Mouse (Mus musculus): ENCODE results near the gene 1600014C23Rik. TPM values are rescaled to one million over a fixed set of nuclear protein-coding genes. Genes with fewer than 3 reads are reported as not detected.

Gene 1600014C23Rik
- total and polyA plus RNA-seq, 3 experiments, result 0.81 to 2.7 TPM; not detected in 1

DNA sequence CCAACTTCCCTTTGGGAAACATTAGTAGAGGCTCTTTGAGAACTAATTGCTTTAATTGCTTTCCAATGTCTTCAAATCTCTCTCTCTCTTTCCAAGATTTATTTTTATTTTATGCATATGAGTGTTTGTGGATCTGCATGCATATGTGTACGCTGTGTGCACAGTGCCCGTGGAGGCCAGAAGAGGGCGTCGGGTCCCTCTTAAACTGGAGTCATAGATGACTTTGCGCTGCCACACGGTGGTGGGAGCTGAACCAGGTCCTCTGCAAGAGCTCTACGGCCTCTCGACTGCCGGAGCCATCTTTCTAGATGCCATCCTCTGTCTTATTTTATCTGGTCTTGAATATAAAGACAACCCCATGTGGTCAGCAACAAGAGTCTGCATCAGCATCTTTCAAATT, 41.8 kb upstream of the 1600014C23Rik start:
- peak; percentile 59 for DNase-seq (ENCODE audit: low read depth, low spot score)
- TF ChIP-seq RAD21 (IDR thresholded peaks at IDR 0.05; ENCODE audit: low read depth, low read length), result peak; percentile 46
- TF ChIP-seq ETS1 (IDR thresholded peaks at IDR 0.05; ENCODE audit: low read depth, low read length), result no peak
- TF ChIP-seq CTCF (IDR thresholded peaks at IDR 0.05 in 2 of 3, conservative IDR thresholded peaks at IDR 0.05 in 1 of 3; ENCODE audit: control insufficient read depth in 1 of 3, insufficient read depth in 1 of 3, low read depth in 2 of 3, low read length in 3 of 3, poor library complexity in 1 of 3, severe bottlenecking in 1 of 3), result peak; percentile 28 to 89 (median 58); a peak in 5 of 6 replicates
- TF ChIP-seq BHLHE40 (IDR thresholded peaks at IDR 0.05; ENCODE audit: borderline replicate concordance, low read depth, low read length), result no peak
- peak; percentile 35; the same call in 1 of the 2 replicates for TF ChIP-seq ZC3H11A (IDR thresholded peaks at IDR 0.05; ENCODE audit: low read depth, low read length)
- TF ChIP-seq SMC3 (IDR thresholded peaks at IDR 0.05; ENCODE audit: low read depth, low read length), result peak; percentile 62
- Histone ChIP-seq H3K9me3 (replicated peaks; ENCODE audit: insufficient read depth, low read length) (no peaks in the 10 kb centered on the region), H3K79me2 (ENCODE audit: control insufficient read depth, insufficient read depth, low read length, poor library complexity) (no peaks in the 10 kb centered on the region), H3K27ac (ENCODE audit: control insufficient read depth, low read depth, low read length) (no peak overlapping the region), H3K4me3 (ENCODE audit: control insufficient read depth in 1 of 2, insufficient read depth in 1 of 2, low read depth in 2 of 2, low read length in 2 of 2) (no peak overlapping the region), H3K36me3 (ENCODE audit: control insufficient read depth in 1 of 2, insufficient read depth in 2 of 2, low read length in 2 of 2) (no peaks in the 10 kb centered on the region), H3K27me3 (ENCODE audit: control insufficient read depth in 1 of 2, insufficient read depth in 2 of 2, low read length in 2 of 2) (no peaks in the 10 kb centered on the region; a peak in 1 of 4 replicates), H3K9ac (ENCODE audit: control insufficient read depth, low read depth, low read length, poor library complexity, severe bottlenecking) (no peak overlapping the region), H3K4me1 (ENCODE audit: control insufficient read depth in 1 of 2, insufficient read depth in 2 of 2, low read length in 2 of 2) (no peaks in the 10 kb centered on the region; a peak in 1 of 4 replicates)

DNA sequence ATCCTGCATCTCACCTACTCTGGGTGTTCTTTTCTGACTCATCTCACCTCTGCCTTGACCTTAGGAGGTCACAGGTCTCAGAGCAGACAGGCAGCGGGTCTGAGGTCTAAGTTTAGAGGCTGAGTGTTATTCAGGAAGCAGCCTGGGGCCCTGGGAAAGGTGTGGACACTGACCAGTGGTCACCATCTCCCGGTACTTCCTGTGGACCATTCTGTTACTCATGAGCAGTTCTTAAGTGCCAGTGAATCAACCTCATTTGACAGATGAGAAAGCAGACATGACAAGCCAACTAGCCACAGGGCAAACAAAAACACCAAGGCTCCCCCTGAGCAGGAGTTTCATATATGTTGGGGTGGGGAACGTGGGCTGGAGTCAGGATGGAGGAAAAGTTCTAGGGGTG, 38.9 kb upstream of the 1600014C23Rik start:
- no peak for TF ChIP-seq MEF2A (IDR thresholded peaks at IDR 0.05; ENCODE audit: extremely low read depth, insufficient replicate concordance, low read depth, low read length, poor library complexity, severe bottlenecking)
- TF ChIP-seq UBTF (IDR thresholded peaks at IDR 0.05; ENCODE audit: borderline replicate concordance, insufficient read depth, low read depth, low read length), result no peak
- TF ChIP-seq HCFC1 (IDR thresholded peaks at IDR 0.05; ENCODE audit: low read depth, low read length), result no peak
- no peak for TF ChIP-seq SMC3 (IDR thresholded peaks at IDR 0.05; ENCODE audit: low read depth, low read length)
- TF ChIP-seq ZNF384 (IDR thresholded peaks at IDR 0.05; ENCODE audit: low read depth, low read length), result no peak
- TF ChIP-seq JUND (IDR thresholded peaks at IDR 0.05; ENCODE audit: low read depth, low read length), result no peak
- TF ChIP-seq ZMIZ1 (IDR thresholded peaks at IDR 0.05; ENCODE audit: low read depth, low read length), result no peak
- no peak for TF ChIP-seq MYB (IDR thresholded peaks at IDR 0.05; ENCODE audit: low read depth, low read length)
- no peak for TF ChIP-seq EP300 (IDR thresholded peaks at IDR 0.05; ENCODE audit: low read depth in 1 of 2, low read length in 2 of 2)
- no peak for TF ChIP-seq BHLHE40 (IDR thresholded peaks at IDR 0.05; ENCODE audit: borderline replicate concordance, low read depth, low read length)
- no peak for TF ChIP-seq ELF1 (IDR thresholded peaks at IDR 0.05; ENCODE audit: low read depth, low read length)
- TF ChIP-seq NELFE (IDR thresholded peaks at IDR 0.05; ENCODE audit: low read depth, low read length), result no peak
- TF ChIP-seq USF2 (IDR thresholded peaks at IDR 0.05; ENCODE audit: borderline replicate concordance in 1 of 2, insufficient read depth in 1 of 2, low read depth in 1 of 2, low read length in 2 of 2), result no peak
- TF ChIP-seq RAD21 (IDR thresholded peaks at IDR 0.05; ENCODE audit: low read depth, low read length), result no peak
- no peak for TF ChIP-seq GABPA (IDR thresholded peaks at IDR 0.05; ENCODE audit: low read depth, low read length)
- no peak for TF ChIP-seq ZKSCAN1 (IDR thresholded peaks at IDR 0.05; ENCODE audit: low read depth, low read length)
- no peak for TF ChIP-seq GATA1 (IDR thresholded peaks at IDR 0.05; ENCODE audit: low read depth, low read length)
- TF ChIP-seq POLR2AphosphoS5 (IDR thresholded peaks at IDR 0.05; ENCODE audit: borderline replicate concordance, low read depth, low read length), result no peak
- Histone ChIP-seq H3K9ac (ENCODE audit: control insufficient read depth, low read depth, low read length, poor library complexity, severe bottlenecking) (no peak overlapping the region), H3K27ac (ENCODE audit: control insufficient read depth, low read depth, low read length) (no peak overlapping the region), H3K4me1 (ENCODE audit: control insufficient read depth in 1 of 2, insufficient read depth in 2 of 2, low read length in 2 of 2) (peaks cover 3 to 10% of the 10 kb centered on the region in 2 experiments), H3K9me3 (replicated peaks; ENCODE audit: insufficient read depth, low read length) (no peaks in the 10 kb centered on the region), H3K4me3 (ENCODE audit: control insufficient read depth in 1 of 2, insufficient read depth in 1 of 2, low read depth in 2 of 2, low read length in 2 of 2) (no peak overlapping the region), H3K36me3 (ENCODE audit: control insufficient read depth in 1 of 2, insufficient read depth in 2 of 2, low read length in 2 of 2) (no peaks in the 10 kb centered on the region; a peak in 1 of 4 replicates), H3K27me3 (ENCODE audit: control insufficient read depth in 1 of 2, insufficient read depth in 2 of 2, low read length in 2 of 2) (no peaks in the 10 kb centered on the region; a peak in 1 of 4 replicates), H3K79me2 (ENCODE audit: control insufficient read depth, insufficient read depth, low read length, poor library complexity) (no peaks in the 10 kb centered on the region)
- no peak for DNase-seq (ENCODE audit: low read depth, low spot score)
